Mouse (Mus musculus) ES-Bruce4 (cell line): ENCODE measurements around the gene Gm28051. TPM values are rescaled to one million over a fixed set of nuclear protein-coding genes. Genes with fewer than 3 reads are reported as not detected.

Experiments used
- H3K27ac ChIP-seq: 2 replicates; pipeline ENCODE4 v1.5.1; 2012; ENCODE audit warnings: low read length, inconsistent platforms; ENCODE audit not compliant: insufficient read depth
- H3K27me3 ChIP-seq: 2 replicates; pipeline ENCODE4 v1.6.1; 2012; ENCODE audit warnings: mild to moderate bottlenecking, low read length, inconsistent platforms; ENCODE audit not compliant: control insufficient read depth, poor library complexity, insufficient read depth, severe bottlenecking
- H3K36me3 ChIP-seq: 2 replicates; pipeline ENCODE4 v1.6.1; 2012; ENCODE audit warnings: inconsistent platforms, mild to moderate bottlenecking, low read length, moderate library complexity; ENCODE audit not compliant: control insufficient read depth, poor library complexity, insufficient read depth, severe bottlenecking
- H3K4me1 ChIP-seq: one replicate; pipeline ENCODE4 v1.8.1; 2011; ENCODE audit warnings: low read length; ENCODE audit not compliant: control insufficient read depth, insufficient read depth
- H3K4me3 ChIP-seq: 2 replicates; pipeline ENCODE4 v1.5.1; 2011; ENCODE audit warnings: low read depth, mild to moderate bottlenecking, low read length
- H3K9ac ChIP-seq: 2 replicates; pipeline ENCODE4 v1.6.1; 2012; ENCODE audit warnings: low read depth, mild to moderate bottlenecking, inconsistent platforms; ENCODE audit not compliant: poor library complexity, severe bottlenecking
- H3K9me3 ChIP-seq: replicated peaks from 2 replicates; pipeline ENCODE4 v1.6.1; 2012; ENCODE audit warnings: mild to moderate bottlenecking, low read length, inconsistent platforms; ENCODE audit not compliant: control insufficient read depth, poor library complexity, insufficient read depth, severe bottlenecking
- CTCF ChIP-seq: IDR thresholded peaks from one replicate; pipeline ENCODE4 v1.8.1; 2011; ENCODE audit warnings: low read depth, low read length
- EP300 ChIP-seq: IDR thresholded peaks from 2 replicates; pipeline ENCODE4 v1.6.1; 2011; ENCODE audit warnings: low read depth, low read length; ENCODE audit not compliant: insufficient read depth
- POLR2A ChIP-seq: IDR thresholded peaks from one replicate; pipeline ENCODE4 v1.8.1; 2011; ENCODE audit warnings: low read length; ENCODE audit not compliant: insufficient read depth
- polyA plus RNA-seq: library from polyadenylated mRNA; stranded (reverse); fragments of >200 nt; gene quantifications from 2 replicates; pipeline ENCODE4 v1.2.4, GENCODE M21; 2011; ENCODE audit warnings: low read depth; ENCODE audit not compliant: missing spikeins, insufficient read depth, insufficient read length

The Gm28051 gene
- polyA plus RNA-seq, 1 experiment, result not detected

DNA sequence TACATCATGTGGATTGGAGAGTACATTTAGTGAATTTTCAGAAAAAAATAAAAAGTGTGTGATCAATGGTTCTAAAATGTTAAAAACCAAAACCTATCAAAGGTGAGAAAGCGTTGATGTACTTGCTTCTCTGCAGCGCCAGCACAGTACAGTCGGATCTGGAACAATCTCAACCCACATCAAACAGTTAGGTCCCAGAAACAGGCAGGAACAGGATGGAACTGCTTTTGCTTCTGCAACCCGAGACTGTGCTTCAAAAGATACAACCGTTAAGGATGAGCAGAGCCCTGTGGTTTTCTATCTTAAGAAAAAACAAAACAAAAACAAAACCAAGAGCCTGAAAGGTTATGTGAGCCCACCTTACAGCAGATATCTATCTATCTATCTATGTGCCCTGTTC lies 25.3 kb upstream of the Gm28051 start:
- Histone ChIP-seq H3K4me3 (no peak overlapping the region), H3K9me3 (no peaks in the 10 kb centered on the region), H3K36me3 (no peaks in the 10 kb centered on the region; the same call in 1 of the 2 replicates), H3K27me3 (no peaks in the 10 kb centered on the region), H3K4me1 (no peaks in the 10 kb centered on the region), H3K9ac (no peak overlapping the region), H3K27ac (no peak overlapping the region)
- no peak for TF ChIP-seq POLR2A
- no peak for TF ChIP-seq CTCF
- TF ChIP-seq EP300, result no peak

DNA sequence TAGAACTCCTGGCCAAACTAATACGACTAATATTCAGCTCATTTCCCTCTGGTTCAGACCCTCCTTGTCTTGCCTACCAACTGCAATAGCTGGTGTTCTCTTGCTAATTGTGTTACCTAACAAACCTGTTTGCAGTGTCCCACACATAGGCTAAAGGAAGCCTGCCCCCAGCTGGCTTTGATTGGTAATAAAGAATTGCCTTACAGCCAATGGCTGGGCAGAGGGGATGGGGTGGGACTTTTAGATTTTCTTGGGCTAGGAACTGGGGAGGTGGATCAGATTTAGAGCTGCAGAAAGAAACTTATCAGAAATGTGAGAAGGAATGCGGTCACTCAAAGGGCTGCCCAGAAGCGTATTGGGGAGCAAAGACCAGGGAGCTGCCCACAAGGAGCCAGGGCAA lies 21.9 kb upstream of the Gm28051 start:
- TF ChIP-seq EP300, result no peak
- no peak for TF ChIP-seq POLR2A
- peak; percentile 9 for TF ChIP-seq CTCF
- peaks cover 27% of the 10 kb centered on the region for H3K36me3 ChIP-seq

GRCm38 (mm10) chr12:102778151-102778550 lies 20.6 kb upstream of the Gm28051 start:
- peaks cover 38% of the 10 kb centered on the region for H3K36me3 ChIP-seq
- TF ChIP-seq CTCF (no peak), EP300 (no peak), POLR2A (no peak)
- H3K27ac ChIP-seq, result no peak overlapping the region
- H3K27me3 ChIP-seq, result no peaks in the 10 kb centered on the region
- H3K4me3 ChIP-seq, result no peak overlapping the region
- no peaks in the 10 kb centered on the region for H3K9me3 ChIP-seq
- no peak overlapping the region for H3K9ac ChIP-seq
- H3K4me1 ChIP-seq, result no peaks in the 10 kb centered on the region

More for the DNA sequence above, 21.9 kb upstream of the Gm28051 start:
- H3K27me3 ChIP-seq, result no peaks in the 10 kb centered on the region
- no peak overlapping the region for H3K4me3 ChIP-seq
- 0 out of 2 replicates have a peak overlapping the region, but pooled peaks have one; percentile 3 for H3K27ac ChIP-seq
- H3K9me3 ChIP-seq, result no peaks in the 10 kb centered on the region
- H3K4me1 ChIP-seq, result no peaks in the 10 kb centered on the region
- no peak overlapping the region for H3K9ac ChIP-seq

DNA sequence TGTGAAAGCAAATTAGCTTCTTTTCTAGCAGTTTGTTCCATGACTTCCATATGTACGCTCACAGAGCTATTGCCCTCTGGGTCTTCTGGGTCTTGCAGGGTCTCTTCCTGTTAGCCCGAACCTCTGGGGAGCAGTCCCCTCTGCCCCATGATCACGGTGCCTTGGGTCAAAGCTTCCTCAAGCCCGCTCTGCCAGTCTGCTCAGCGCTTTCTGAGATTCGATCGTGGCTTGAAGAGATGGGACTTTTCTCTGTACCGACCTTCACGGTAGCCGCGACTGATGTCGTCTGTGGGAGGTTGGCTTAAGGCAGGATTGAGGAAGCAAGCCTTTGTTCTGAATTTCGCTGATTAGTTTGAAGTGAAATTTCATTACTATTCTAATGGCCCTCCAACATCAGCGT lies 18.5 kb upstream of the Gm28051 start:
- H3K27me3 ChIP-seq, result no peaks in the 10 kb centered on the region
- no peak overlapping the region for H3K27ac ChIP-seq
- no peaks in the 10 kb centered on the region for H3K4me1 ChIP-seq
- TF ChIP-seq EP300 (no peak), CTCF (no peak), POLR2A (no peak)
- no peak overlapping the region for H3K4me3 ChIP-seq
- H3K9ac ChIP-seq, result no peak overlapping the region
- no peaks in the 10 kb centered on the region for H3K9me3 ChIP-seq
- H3K36me3 ChIP-seq, result peaks cover 55% of the 10 kb centered on the region

DNA sequence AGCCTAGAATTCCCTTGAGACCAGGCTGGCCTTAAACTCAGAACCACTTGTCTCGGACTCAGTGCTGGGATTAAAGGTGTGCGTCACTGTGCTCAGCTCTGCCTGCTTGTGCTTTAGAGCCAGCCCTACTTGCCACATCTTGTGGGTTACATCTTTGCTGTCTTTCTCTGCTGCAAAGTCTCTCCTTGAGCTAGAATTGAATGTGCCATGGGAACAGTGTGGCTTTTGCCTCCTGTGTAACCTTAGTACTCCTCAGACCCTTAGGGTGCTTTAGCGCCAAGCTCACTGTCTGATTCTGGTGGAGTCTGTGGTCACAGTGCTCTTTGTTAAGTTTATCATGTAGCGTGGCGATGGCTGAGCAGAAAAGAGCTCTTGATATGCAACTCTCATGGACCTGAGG lies 15.1 kb upstream of the Gm28051 start:
- Histone ChIP-seq H3K36me3 (peaks cover 85% of the 10 kb centered on the region), H3K9me3 (no peaks in the 10 kb centered on the region)
- no peak for TF ChIP-seq CTCF
- no peak for TF ChIP-seq POLR2A
- TF ChIP-seq EP300, result no peak

GRCm38 (mm10) chr12:102771601-102772000 lies 14.0 kb upstream of the Gm28051 start:
- TF ChIP-seq EP300 (no peak), POLR2A (no peak), CTCF (no peak)
- Histone ChIP-seq H3K4me1 (no peaks in the 10 kb centered on the region), H3K27ac (peak overlapping the region; percentile 74), H3K9ac (no peak overlapping the region), H3K4me3 (no peak overlapping the region), H3K27me3 (no peaks in the 10 kb centered on the region), H3K9me3 (no peaks in the 10 kb centered on the region), H3K36me3 (peaks cover 88% of the 10 kb centered on the region)

More for the DNA sequence above, 15.1 kb upstream of the Gm28051 start:
- Histone ChIP-seq H3K27me3 (no peaks in the 10 kb centered on the region), H3K27ac (no peak overlapping the region), H3K4me3 (no peak overlapping the region), H3K4me1 (no peaks in the 10 kb centered on the region), H3K9ac (no peak overlapping the region)
